Mouse (Mus musculus) B cell, adult 2 months (primary cell): ENCODE measurements at regions not wholly inside any gene's neighbourhood (a gene's known extent, or its start where the extent isn't known, plus 50 kb on each side); places are given as distances from the start of the nearest gene placed in this dataset.

Source experiments
- DNase-seq, 2 experiments: peaks; one replicate each; pipeline ENCODE4 v3.0.0; 2022

DNA sequence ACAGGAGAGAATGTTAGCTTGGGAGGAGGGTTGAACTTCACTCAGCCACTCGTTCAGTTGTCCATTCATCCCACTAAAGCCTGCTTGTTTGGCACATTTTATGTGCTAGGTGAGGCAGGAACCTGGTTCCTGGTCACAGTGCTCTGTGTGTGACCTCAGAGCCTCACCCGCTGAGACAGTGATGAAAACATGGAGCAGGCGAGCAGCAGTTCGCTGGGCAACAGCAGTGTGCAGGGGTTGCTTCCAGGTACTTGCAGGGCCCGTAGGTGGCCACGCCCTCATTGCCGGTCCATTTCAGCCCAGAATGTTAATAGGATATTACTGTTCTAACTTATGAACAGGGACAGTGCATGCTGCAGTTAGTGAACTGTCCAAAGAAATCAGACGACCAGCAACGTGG lies 285.7 kb downstream of the Rngtt start:
- DNase-seq, result no peak

DNA sequence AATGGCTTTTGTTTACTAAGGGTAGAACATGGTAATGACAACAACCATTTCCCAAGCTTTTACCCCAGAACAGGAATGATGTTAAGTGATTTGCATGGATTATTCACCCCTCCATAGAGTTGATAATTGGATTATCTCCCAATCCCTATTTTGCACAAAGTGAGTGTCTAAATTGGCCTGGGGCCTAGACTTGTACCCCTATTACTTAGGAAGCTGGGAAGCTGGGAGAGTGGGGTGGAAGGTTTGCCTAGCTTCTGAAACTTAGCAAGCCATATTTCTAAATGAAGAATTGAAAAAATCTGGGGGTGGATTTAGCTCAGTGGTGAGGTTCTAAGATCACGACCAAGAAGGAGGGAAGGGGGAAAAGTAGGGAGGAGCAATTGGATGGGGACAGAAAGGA lies 289.9 kb downstream of the Rngtt start:
- no peak for DNase-seq

DNA sequence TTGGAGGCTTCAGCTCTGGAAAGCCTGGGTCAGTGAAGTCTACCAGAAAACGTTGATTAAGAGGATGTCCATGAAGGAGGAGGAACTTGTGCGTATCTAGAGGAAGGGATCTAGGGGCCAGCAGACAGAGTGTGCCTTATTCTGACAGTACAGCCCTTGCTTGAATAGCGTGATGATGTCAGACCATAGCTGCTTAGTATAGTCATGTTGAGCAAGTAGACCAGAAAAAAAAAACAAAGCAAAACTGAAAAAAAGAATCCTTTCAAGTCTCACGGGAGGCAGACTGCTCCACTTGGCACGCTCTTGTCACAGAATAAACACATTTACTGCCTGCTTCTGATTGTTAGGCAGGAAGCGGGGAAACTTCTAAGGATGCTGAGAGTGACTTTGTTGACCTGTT lies 290.7 kb downstream of the Rngtt start:
- no peak for DNase-seq

DNA sequence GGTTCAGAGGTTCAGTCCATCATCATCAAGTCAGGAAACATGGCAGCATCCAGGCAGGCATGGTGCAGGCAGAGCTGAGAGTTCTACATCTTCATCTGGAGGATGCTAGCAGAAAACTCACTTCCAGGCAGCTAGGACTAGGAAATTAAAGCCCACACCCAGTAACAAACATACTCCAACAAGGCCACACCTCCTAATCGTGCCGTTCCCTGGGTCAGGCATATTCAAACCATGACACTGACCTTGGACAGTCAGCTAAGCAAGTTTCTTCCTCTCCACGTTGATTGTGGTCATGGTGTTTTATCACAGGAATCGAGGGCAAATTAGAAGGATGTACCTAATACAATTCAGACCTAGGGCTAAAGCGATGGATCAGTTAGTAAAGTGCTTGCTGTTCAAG lies 294.5 kb downstream of the Rngtt start:
- DNase-seq, result no peak

DNA sequence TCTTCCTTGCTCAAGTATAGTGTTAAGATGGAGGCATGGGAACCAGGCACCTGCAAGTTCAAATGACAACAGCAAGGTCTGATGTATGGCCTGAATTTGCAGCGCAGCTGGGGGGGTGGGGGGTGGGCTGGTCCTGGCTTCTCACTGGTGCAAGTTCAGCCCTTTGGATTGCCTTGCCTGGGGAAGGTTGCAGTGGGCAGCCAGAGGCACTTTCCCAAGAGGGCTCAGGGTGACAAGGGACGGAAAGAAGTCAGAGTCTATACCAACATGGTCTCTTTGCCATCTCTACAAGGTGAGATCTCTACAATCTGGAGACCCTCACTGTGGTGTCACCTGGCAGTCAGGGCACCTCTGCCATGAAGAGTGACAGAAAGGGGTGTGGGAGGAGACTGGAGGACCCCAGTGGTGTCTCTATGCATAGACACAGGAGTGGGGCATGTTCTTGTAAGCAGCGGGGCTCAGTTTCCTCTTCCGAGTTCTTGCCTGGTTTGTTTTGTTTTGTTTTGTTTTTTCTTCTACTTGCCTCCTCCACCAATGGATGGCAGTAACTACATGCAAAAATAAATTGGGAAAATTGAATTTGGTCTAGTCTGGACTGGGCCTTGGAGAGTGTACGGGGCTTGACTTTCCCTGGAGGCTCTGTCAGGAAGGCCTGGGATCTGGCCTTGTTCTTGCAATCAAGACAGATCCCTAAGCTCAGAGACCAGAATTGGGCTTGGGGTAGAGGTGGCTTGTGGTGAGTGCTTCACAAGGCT lies 284.4 kb upstream of the Cnr1 start:
- no peak for DNase-seq

DNA sequence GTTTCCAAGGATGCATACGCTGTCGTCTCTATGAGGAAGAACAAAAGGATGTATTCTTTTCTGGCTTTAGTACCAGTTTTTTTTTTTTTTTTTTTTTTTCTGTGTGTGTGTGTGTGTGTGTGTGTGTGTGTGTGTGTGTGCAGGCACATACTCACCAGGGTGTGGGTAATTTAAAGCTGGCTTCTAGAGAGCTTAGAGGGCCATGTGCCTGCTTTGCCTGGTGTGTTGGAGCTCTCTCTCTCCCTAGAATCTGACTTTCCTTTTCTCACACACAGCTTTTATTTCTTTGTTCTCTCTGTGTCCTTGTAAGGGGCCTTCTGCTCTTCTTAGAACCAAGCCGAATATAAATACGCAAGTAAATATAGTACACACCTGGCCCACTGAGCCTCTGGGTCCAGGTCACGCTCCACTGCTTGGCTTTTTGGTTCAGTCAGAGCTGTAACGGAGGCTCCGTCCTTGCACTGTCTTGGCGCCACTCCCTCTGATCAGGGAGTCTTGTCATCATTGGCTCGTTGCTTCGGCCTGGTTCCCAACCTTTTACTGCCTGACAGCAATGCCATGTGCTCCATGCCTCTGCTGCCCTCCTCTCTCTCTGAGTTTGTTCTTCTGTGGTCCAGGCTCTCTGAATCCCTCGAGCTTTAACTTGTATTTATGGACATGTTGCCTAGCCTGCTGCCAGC lies 283.7 kb upstream of the Cnr1 start:
- no peak for DNase-seq

DNA sequence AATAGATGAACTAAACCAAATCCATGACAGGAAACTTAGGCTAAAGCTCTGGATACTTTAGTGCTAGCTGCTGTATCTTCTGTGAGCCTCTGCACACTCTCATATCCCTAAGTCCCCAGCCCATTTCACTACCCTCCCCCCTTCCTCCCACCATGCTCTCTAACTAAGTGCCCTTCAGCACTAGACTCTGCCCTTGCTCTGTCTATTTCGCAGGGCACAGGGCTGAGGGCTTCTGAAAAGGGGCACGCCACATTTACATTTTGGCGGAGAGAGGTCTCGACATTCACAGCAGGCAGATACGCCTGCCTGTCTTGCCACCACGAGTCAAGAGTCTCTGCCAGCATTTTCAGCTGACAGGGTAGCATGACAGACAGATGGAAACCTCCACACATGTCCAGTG lies 282.5 kb upstream of the Cnr1 start:
- DNase-seq, result no peak

DNA sequence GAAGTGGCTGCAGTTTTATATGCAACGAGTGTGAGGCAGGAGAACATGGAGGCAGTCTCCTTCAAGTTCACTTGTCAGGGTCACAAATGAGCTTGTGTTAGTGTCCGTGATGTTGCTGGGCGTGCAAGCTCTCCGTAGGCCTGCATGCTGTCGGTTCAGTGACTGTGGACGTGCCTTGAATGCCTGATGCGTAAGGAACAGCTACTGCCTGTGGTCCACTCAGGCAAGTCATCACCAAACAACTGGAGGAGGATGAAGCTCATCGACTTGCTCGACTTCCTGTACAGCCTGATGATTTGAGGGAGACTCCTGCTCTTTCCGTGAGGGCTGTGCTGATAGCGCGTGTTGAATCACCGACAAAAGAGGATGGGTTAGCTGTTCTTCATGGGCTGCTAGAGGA lies 281.9 kb upstream of the Cnr1 start:
- DNase-seq, result no peak

DNA sequence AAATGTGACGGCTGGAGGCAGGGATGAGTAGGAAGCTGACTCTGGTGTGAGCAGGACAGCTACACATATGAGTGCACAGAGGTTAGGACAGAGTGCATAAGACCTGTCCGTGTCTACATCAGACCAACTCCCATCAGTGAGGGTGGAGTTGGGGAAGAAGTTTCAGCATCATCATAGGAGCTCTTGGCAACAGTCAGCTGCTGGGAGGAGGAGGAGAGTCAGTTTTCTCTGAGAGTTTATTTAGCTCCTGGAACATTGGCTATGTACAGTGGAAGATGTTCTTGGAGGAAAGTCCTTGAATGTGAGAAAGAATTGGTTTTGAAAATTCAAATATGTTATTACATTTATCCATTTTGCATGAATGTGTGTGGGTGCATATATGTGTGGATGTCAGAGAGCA lies 279.2 kb upstream of the Cnr1 start:
- DNase-seq, result no peak

DNA sequence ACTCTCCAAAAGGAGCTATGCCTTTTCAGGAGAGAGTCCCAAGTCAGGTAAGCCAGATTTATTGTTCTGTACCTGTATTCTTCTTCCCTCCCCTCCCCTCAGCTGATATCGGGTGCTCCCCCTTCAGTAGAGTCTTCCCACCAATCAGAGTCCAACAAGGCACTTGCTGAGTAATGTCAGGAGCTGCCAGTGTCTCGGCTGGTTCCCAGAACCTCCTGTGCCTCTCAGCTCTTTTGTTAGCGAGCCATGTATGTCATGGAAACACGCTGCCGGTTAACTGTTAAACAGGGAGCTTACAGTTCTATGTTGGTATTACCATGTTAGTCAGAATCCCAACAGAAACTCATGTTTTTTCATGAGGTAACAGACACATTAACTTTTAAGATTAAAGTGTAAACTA lies 273.1 kb upstream of the Cnr1 start:
- DNase-seq, result no peak

DNA sequence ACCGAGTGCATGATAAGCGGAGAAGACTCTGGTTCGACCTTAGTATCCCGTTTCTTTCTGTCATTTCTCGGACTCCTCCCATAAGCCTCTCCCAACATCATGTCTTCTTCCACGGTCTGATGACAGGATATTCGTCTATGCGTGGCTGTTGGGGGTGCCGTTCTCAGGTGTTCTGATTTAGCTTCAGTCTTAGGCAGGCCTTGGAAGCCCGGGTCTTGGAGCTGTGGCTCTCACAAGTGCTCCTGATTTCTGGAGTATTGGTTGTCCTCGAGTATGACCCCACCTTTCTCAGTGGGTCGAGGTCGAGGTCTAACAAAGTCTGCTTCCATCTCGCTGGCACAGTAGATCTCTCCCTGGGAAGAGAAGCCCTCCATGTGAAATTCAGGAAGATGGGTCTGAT lies 264.6 kb upstream of the Cnr1 start:
- no peak for DNase-seq

DNA sequence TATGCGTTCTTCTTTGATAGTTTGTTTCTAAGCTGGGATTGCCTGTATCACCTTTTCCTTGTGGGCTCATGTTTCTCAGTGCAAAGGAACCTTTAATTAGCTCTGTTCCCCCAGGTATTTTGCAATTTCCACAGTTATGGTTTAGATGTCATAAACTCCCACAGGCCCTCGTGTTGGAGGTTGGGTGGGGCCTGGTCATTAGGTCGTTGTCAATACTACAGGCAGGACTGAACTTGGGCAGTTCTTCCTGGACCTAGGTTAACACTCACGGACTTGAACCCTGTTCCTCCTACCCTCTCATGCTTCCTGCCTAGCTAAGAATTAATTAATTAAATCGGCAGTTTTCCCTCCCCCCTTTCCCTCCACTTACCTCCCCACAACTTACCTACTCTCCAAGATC lies 263.8 kb upstream of the Cnr1 start:
- DNase-seq, result no peak

DNA sequence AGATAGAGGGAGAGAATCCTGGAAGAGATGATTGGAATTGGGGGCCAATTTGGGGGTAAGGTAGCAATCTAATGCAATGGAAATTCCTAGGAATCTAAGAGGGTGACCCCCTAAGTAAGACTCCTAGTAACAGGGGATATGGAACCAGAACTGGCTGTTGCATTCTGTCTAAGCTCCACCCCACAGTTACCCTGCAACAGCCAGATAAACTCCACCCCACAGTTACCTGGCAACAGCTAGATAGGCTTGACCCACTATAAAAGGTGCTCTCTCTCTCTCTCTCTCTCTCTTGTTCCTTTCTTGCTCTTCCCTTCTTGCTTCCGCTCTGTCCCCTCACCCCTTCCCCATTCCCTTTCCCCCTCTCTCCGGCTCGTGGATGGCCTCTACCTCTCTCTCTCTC lies 262.5 kb upstream of the Cnr1 start:
- no peak for DNase-seq

DNA sequence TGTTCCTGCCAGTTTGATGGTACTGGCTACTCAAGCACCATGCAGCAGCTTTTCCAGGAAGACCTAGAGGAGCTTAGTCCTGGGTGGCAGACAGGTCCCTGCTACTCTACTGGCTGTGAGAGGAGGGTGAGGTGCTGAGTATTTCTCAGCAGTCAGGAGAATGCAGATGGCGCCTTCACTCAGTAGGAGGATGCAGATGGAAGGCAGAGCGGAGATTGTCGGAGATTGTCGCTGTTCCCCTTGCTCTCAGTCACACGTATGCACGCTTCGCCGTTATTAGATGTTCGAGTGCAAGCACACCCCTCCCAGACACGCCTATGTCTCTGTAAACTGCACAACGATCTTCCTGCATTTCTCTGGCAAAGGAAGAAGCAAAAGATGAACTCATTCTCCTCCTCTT lies 261.4 kb upstream of the Cnr1 start:
- no peak for DNase-seq

DNA sequence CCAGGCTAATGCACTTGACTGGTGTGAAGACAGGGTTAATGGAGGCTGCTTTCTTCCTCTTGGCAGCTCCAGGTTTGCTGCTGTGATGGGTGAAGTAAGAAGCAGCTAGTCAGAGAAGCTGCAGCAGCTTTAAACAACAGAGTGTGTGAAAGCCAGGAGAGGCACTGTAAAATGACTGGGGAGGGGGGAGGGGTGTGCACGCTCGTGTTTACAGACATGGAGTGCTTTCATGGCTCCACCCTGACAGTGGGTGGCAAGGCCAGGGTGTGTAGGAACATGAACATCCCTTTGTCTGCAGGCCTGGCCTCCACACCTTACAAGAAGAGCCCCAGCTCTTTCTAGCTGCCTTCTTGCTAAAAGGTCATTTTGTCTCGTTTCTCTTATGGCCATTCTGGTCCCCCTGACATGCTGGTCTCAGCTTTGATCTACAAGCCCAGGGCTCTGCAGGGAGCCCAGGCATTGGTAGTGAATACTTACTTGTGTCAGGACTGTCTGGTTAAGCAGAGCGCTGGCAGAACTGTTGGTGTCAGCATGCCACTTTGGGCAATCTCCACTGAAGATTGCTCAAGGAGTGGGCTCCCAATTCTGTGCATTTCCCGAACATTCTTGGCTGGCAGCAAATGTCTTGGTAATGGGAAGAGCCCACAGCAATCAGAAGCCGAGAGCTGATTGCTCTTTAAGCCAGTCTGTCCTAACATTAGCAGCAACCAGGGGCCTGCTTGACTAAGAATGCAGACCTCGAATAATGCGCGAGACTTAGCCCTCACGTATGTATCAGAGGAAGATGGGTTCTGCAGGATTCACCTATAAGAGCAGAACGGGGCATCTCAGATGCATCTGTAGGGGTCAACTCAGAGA lies 260.5 kb upstream of the Cnr1 start:
- DNase-seq, result no peak

DNA sequence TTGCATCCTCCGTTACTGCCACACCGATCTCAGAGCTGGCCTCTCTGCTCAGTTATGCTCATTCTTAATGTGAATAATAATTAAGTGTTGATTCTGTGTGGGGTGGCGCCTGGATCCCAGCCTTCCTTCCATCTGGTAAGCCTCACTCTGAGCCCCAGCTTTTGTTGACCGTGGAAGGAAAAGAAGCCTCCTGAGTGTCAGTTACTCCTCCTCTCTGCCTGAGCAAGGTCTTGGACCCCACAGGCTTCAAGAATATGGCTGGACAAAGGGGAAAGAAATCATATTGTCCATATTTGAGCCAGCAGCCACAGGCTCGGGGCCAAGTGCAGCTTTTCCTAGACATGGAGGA lies 259.9 kb upstream of the Cnr1 start:
- DNase-seq, result no peak

DNA sequence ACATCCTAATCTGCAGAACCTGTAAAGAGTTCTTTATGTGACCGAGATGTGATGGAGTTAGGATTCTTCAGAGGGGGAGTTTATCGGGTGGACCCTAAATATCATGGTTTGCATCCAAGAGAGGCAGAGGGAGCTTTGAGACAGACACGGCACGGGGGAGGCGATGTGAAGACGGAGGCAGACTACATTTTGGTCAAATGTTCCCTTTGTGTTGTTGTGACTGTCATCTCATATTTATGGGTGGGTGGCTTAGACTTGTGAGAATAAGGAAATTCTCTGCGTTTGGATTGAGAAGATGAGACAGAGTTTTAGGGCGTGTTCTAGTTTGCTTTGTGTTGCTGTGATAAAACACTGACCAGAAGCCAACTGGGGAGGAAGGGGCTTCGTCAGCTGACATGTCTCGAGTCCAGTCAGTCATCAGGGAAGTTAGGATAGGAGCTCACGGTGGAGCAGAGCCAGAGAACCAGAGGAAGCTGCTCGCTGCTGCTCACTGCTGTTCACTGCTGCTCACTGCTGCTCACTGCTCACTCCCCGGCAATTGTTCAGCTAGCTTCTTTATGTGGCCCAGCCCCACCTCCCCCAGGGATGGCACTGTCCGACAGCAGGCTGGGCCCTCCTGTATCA lies 259.0 kb upstream of the Cnr1 start:
- no peak for DNase-seq

DNA sequence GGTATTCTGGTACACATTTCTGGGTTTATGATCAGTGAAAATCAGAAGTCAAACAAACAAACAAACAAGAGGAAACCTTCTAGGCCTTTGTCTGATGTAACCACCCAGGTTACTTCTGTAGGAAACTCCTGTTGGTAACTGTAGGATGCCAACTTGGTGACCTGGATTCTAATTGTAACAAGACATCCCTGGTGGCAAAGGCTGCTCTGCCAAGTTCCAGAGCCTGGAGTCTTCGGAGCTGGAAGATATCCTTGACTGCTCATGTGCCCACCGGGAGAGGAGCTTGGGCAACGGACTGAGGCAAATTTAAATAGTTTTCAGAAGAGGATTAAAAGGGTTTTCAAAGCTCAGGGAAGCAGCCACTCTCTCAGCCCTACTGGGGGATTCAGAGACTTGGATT lies 256.0 kb upstream of the Cnr1 start:
- no peak for DNase-seq

DNA sequence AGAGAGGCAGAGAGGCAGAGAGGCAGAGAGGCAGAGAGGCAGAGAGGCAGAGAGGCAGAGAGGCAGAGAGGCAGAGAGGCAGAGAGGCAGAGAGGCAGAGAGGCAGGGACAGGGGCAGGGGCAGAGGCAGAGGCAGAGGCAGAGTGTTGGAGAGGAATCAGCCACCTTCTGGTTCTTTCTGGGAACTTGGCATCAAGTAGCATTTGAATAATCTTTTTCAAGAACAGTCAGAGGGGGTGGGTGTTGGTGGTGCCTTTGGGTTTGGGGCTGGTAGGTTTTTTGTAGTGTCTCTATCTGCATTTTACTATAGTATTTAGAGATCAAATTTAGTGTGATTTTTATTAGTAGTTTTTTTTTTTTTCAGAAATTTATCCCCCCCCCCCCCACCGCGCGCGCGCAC lies 249.3 kb upstream of the Cnr1 start:
- DNase-seq, result no peak

DNA sequence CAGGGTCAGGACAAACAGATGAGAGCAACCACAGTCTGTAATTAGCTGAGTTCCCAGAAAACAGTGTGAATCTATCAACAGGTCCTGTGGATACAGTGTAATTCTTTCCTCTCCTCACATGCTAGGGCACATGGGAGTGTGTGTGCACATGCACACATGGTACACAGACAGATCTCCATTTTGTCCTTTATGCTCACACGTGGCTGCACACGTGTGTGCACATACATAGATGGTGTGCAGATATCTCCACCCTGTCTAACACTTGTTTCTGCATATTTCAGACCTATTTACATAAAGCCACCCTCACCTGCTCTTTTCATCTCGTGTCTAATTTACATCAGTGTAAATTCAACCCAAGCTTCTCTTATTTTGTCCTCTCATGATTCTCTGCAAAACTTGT lies 245.0 kb upstream of the Cnr1 start:
- DNase-seq, result no peak

DNA sequence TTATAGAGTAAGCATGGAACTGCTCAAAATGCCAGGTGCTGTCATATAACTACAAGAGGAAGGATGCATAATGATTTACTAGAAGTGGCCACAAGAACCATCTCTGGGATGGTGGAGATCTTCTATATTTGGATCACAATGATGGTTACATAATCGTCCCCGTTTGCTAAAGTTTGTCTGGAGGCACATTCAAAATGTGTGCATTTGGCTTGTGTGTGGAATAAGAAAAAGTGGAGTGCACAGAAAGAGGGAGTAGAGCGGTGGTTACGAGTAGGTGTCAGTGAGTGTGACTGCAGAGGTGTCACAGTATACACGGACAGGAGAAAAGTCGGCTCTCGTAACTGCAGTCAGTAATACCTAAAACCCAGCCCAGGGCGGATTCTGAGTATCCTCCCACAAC lies 238.3 kb upstream of the Cnr1 start:
- no peak for DNase-seq

DNA sequence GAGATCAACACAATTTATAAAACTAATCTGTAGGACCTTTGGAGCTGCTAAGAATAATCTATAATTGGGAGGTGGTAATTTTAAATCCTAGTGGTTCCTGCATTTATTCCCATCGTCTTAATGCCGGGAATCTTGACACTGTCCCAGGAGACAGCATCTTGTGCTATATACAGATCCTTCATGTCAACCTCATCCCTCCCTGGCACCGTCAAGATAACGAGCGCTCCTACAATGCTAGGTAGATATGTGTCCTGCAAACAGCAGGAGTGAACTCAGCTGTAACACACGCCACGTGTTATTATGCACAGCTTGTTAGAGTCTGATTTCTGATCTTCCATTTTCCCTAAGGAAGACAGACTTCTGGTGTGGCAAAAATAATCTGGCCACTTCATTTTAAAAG lies 237.0 kb upstream of the Cnr1 start:
- DNase-seq, result no peak

DNA sequence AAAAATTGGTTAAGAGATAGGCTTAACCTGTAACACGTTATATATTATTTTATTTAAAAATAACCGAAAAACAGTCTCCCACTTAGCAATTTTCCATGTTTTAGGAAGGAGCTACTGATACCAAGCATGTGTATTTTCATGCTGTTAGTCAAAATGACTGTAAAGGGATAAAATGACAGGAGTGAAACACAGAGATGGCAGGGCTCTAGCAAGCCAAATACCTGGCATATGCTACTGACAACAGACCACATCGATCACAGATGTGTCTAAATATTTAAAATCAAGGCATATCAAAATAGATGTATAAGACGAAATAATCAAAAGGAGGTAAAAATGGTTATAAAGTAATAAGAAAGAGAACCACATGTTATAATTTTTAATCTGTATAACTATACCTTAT lies 231.0 kb upstream of the Cnr1 start:
- no peak for DNase-seq

DNA sequence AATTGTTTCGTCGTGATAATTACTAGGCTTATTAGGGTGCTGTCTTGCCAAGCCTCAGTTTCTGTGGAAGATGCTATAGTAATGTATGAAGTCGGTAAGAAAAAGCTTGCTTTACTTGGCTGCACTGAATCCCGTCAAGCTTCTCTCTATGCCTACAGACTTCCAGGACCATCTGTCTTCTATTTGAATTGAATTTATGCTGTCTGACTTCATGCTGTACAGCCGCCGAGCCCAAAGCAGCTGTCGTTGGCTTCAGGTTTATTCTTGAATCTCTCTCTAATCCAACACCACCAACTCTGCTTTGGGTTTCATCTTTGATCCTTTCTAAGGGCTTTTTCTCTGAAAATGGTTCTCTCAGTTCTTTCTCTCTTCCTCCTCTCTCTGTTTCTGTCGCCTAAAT lies 227.4 kb upstream of the Cnr1 start:
- DNase-seq, result no peak
